Mouse (Mus musculus) forebrain, postnatal 0 days (tissue): Measurements from ENCODE around the gene Spam1. TPM values are rescaled to one million over a fixed set of nuclear protein-coding genes. Genes with fewer than 3 reads are reported as not detected.

Experiments
- ATAC-seq: fragments of 200-750 bp; cut with Nextera tagmentation; 2 replicates; pipeline ENCODE4 v1.8.0; 2017; ENCODE audit warnings: mild to moderate bottlenecking, moderate library complexity
- DNase-seq: peaks from one replicate; pipeline ENCODE4 v3.0.0-alpha.2; 2015
- H3K27ac ChIP-seq: fragments of 300-500 bp; sonication (generic); 2 replicates; pipeline ENCODE4 v1.5.1; 2014; ENCODE audit warnings: low read depth, mild to moderate bottlenecking, antibody characterized with exemption, low read length, moderate library complexity, mixed read lengths
- H3K27me3 ChIP-seq: fragments of 300-500 bp; sonication (generic); 2 replicates; pipeline ENCODE4 v1.6.1; 2014; ENCODE audit warnings: mild to moderate bottlenecking, low read length, mixed read lengths; ENCODE audit not compliant: insufficient read depth
- H3K36me3 ChIP-seq: fragments of 300-500 bp; sonication (generic); 2 replicates; pipeline ENCODE4 v1.6.1; 2014; ENCODE audit warnings: mild to moderate bottlenecking, moderate library complexity; ENCODE audit not compliant: insufficient read depth
- H3K4me1 ChIP-seq: fragments of 300-500 bp; sonication (generic); 2 replicates; pipeline ENCODE4 v1.6.1; 2014; ENCODE audit warnings: antibody characterized with exemption; ENCODE audit not compliant: insufficient read depth
- H3K4me2 ChIP-seq: fragments of 300-500 bp; sonication (generic); 2 replicates; pipeline ENCODE4 v1.6.1; 2014; ENCODE audit warnings: low read depth, mild to moderate bottlenecking, moderate library complexity
- H3K4me3 ChIP-seq: fragments of 300-500 bp; sonication (generic); 2 replicates; pipeline ENCODE4 v1.5.1; 2014; ENCODE audit warnings: low read depth, low read length, mixed read lengths
- H3K9ac ChIP-seq: fragments of 300-500 bp; sonication (generic); 2 replicates; pipeline ENCODE4 v1.6.1; 2014; ENCODE audit warnings: mild to moderate bottlenecking
- H3K9me3 ChIP-seq: fragments of 300-500 bp; sonication (generic); 2 replicates; pipeline ENCODE4 v1.6.1; 2016; ENCODE audit warnings: low read length
- CTCF ChIP-seq: sonication (generic); IDR thresholded peaks from 2 replicates; pipeline ENCODE4 v1.5.1; 2016; ENCODE audit warnings: antibody characterized with exemption, control low read depth, low read depth
- WGBS: fragments of 180-500 bp; shearing (Covaris S2); extraction: QIAGEN DNeasy Blood & Tissue Kit; methylation state at CpG from one replicate; pipeline ENCODE4 v1.1.7; 2014; 5-methylcytosine and 5-hydroxymethylcytosine counted together
- polyA plus RNA-seq: library from polyadenylated mRNA; unstranded; fragments of >200 nt; fragmentation: Nextera tagmentation; extraction: Ambion mirVana; gene quantifications from 2 replicates; pipeline ENCODE4 v1.2.1, GENCODE M21; 2015
- total RNA-seq: library from RNA; depleted of rRNA; stranded (reverse); fragments of >200 nt; gene quantifications from 2 replicates; pipeline ENCODE4 v1.2.3, GENCODE M21; 2014; rRNA removed

The Spam1 gene
- total RNA-seq (not detected in 2 replicates), polyA plus RNA-seq (not detected in 2 replicates)

- ATAC-seq, result no peak
- no peak within 1 kb of the TSS for H3K4me3 ChIP-seq
- H3K9ac ChIP-seq, result no peak within 1 kb of the TSS
Measured at GRCm38 (mm10) chr6:24790888-24791287, at the start of gene Spam1. Gene Spam1 (plus strand): TSS chr6:24791188.

GRCm38 (mm10) chr6:24748029-24748428 is 43.0 kb upstream of the Spam1 start, which contains the start of gene Hyal4:
Gene Hyal4 (plus strand): TSS chr6:24748329.
- no peaks in the 10 kb centered on the region for H3K4me1 ChIP-seq
- no peak within 1 kb of the TSS for H3K4me3 ChIP-seq
- no peaks in the 10 kb centered on the region for H3K9me3 ChIP-seq
- no peak within 1 kb of the TSS for H3K9ac ChIP-seq
- H3K27me3 ChIP-seq, result no peaks in the 10 kb centered on the region
- no peak for TF ChIP-seq CTCF
- 89% methylated on average over 4 of the region's 4 CpGs for WGBS
- ATAC-seq (no peak), DNase-seq (no peak)
- no peak within 1 kb of the TSS for H3K27ac ChIP-seq
- H3K36me3 ChIP-seq, result no peaks in the 10 kb centered on the region
- H3K4me2 ChIP-seq, result no peak within 1 kb of the TSS

More at GRCm38 (mm10) chr6:24790888-24791287, at the start of gene Spam1:
- TF ChIP-seq CTCF, result no peak
- no peak within 1 kb of the TSS for H3K27ac ChIP-seq
- no peaks in the 10 kb centered on the region for H3K27me3 ChIP-seq
- no peaks in the 10 kb centered on the region for H3K4me1 ChIP-seq
- no peaks in the 10 kb centered on the region for H3K36me3 ChIP-seq
- no peaks in the 10 kb centered on the region for H3K9me3 ChIP-seq
- no peak within 1 kb of the TSS for H3K4me2 ChIP-seq
- no peak for DNase-seq

DNA sequence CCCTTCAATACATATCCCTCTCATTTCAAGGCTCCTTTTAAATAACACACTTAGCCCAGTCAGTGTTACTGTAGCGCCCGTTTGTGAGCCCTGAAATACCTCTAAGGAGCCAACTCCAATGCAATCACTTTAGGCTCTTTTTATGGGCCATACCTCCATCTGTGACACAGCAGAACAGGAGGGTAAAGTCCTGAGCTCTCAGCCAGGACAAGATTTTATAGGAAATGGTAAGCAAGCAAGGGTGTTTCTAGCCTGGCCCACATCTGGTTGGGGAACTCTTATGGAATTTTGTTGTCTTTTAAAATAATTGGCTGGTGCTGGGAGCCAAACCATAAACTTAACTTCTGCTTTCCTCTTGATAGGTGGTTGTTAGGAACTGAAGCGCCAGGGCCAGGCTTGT is 31.7 kb upstream of the Spam1 start:
- DNase-seq, result no peak
- no peaks in the 10 kb centered on the region for H3K36me3 ChIP-seq
- 90% methylated on average over 3 of the region's 3 CpGs for WGBS
- H3K9me3 ChIP-seq, result no peaks in the 10 kb centered on the region
- no peak overlapping the region for H3K9ac ChIP-seq
- H3K27ac ChIP-seq, result no peak overlapping the region
- ATAC-seq, result no peak
- H3K27me3 ChIP-seq, result no peaks in the 10 kb centered on the region
- H3K4me2 ChIP-seq, result no peak overlapping the region
- H3K4me3 ChIP-seq, result no peak overlapping the region
- TF ChIP-seq CTCF, result no peak
- H3K4me1 ChIP-seq, result no peaks in the 10 kb centered on the region

DNA sequence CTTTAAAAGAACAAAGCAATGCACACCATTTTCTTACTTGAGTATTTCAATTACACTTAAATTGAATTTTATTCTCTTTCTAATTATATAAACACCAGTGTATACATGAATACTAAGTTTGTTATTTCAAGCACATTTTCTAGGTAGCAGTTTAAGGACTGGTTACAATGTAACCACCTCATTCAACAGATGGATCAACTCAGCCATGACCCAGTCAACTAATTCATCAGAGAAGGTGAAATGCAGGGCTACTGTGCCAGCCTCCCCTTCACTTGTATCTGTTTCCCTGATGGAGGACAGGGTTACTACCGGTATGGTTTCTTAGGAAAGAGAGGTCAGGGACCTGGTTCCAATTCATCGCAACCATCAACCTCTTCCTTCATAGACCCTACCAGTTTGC is 24.7 kb upstream of the Spam1 start:
- no peak overlapping the region for H3K27ac ChIP-seq
- H3K36me3 ChIP-seq, result no peaks in the 10 kb centered on the region
- no peak for DNase-seq
- H3K9ac ChIP-seq, result no peak overlapping the region
- 90% methylated on average over 2 of the region's 2 CpGs for WGBS
- no peaks in the 10 kb centered on the region for H3K9me3 ChIP-seq
- H3K27me3 ChIP-seq, result no peaks in the 10 kb centered on the region
- TF ChIP-seq CTCF, result no peak
- no peak overlapping the region for H3K4me3 ChIP-seq
- no peaks in the 10 kb centered on the region for H3K4me1 ChIP-seq
- no peak for ATAC-seq
- H3K4me2 ChIP-seq, result no peak overlapping the region

GRCm38 (mm10) chr6:24779182-24779581 is 11.8 kb upstream of the Spam1 start:
- 52% methylated on average over 2 of the region's 2 CpGs for WGBS
- no peak for TF ChIP-seq CTCF
- Histone ChIP-seq H3K27me3 (no peaks in the 10 kb centered on the region), H3K9me3 (no peaks in the 10 kb centered on the region), H3K9ac (no peak overlapping the region), H3K36me3 (no peaks in the 10 kb centered on the region), H3K27ac (no peak overlapping the region), H3K4me2 (no peak overlapping the region), H3K4me1 (no peaks in the 10 kb centered on the region), H3K4me3 (no peak overlapping the region)
- DNase-seq (no peak), ATAC-seq (no peak)

- no peaks in the 10 kb centered on the region for H3K27me3 ChIP-seq
- 51% methylated on average over 2 of the region's 2 CpGs for WGBS
- TF ChIP-seq CTCF, result no peak
- H3K36me3 ChIP-seq, result no peaks in the 10 kb centered on the region
- no peaks in the 10 kb centered on the region for H3K9me3 ChIP-seq
- no peak overlapping the region for H3K27ac ChIP-seq
- H3K4me1 ChIP-seq, result no peaks in the 10 kb centered on the region
- H3K9ac ChIP-seq, result no peak overlapping the region
- no peak overlapping the region for H3K4me2 ChIP-seq
- no peak overlapping the region for H3K4me3 ChIP-seq
- DNase-seq (no peak), ATAC-seq (no peak)
Measured at GRCm38 (mm10) chr6:24822070-24822469, 31.1 kb downstream of the Spam1 start.

Other genes starting within 250 kb of the Spam1 start
- gene Lmod2, start 193.4 kb upstream of the Spam1 start, total RNA-seq, result 0.23 TPM in 1 of 2 replicates, not detected in the other
- not detected in 2 replicates for gene Lmod2, start 193.4 kb upstream of the Spam1 start, polyA plus RNA-seq
- 15.9 and 26.2 TPM in 2 replicates for gene Wasl, start 126.2 kb upstream of the Spam1 start, total RNA-seq
- gene Wasl, start 126.2 kb upstream of the Spam1 start, polyA plus RNA-seq, result 49.9 and 59.5 TPM in 2 replicates
- not detected in 2 replicates for gene Hyal6, start 57.9 kb upstream of the Spam1 start, total RNA-seq
- not detected in 2 replicates for gene Hyal6, start 57.9 kb upstream of the Spam1 start, polyA plus RNA-seq
- not detected in 2 replicates for gene Hyal4, start 42.9 kb upstream of the Spam1 start, total RNA-seq
- not detected in 2 replicates for gene Hyal4, start 42.9 kb upstream of the Spam1 start, polyA plus RNA-seq
- gene Hyal5, start 66.8 kb downstream of the Spam1 start, total RNA-seq, result not detected in 2 replicates
- gene Hyal5, start 66.8 kb downstream of the Spam1 start, polyA plus RNA-seq, result not detected in 2 replicates
- gene Tmem229a, start 165.1 kb downstream of the Spam1 start, total RNA-seq, result 9.8 and 13.6 TPM in 2 replicates
- 2.5 and 4.1 TPM in 2 replicates for gene Tmem229a, start 165.1 kb downstream of the Spam1 start, polyA plus RNA-seq